Mouse (Mus musculus) erythroblast, embryonic 14.5 days (primary cell): ENCODE data around the gene Timm17b. TPM values are rescaled to one million over a fixed set of nuclear protein-coding genes. Genes with fewer than 3 reads are reported as not detected.

Experiments used
- H3K27me3 ChIP-seq: 2 replicates; pipeline ENCODE4 v1.6.1; 2012; ENCODE audit warnings: inconsistent platforms; ENCODE audit not compliant: control insufficient read depth
- H3K36me3 ChIP-seq: 2 replicates; pipeline ENCODE4 v1.6.1; 2012; ENCODE audit warnings: mild to moderate bottlenecking, inconsistent platforms; ENCODE audit not compliant: control insufficient read depth
- H3K4me1 ChIP-seq: 2 replicates; pipeline ENCODE4 v1.6.1; 2012; ENCODE audit warnings: inconsistent platforms; ENCODE audit not compliant: control insufficient read depth
- H3K4me3 ChIP-seq: replicated peaks from 2 replicates; pipeline ENCODE3; 2012; ENCODE audit warnings: moderate library complexity, mild to moderate bottlenecking, inconsistent platforms
- H3K9me3 ChIP-seq: 2 replicates; pipeline ENCODE4 v1.6.1; 2012; ENCODE audit warnings: low read length, inconsistent platforms, mixed read lengths; ENCODE audit not compliant: control insufficient read depth
- GATA1 ChIP-seq: IDR thresholded peaks from 2 replicates; pipeline ENCODE4 v1.6.1; 2012; ENCODE audit warnings: low read length, inconsistent platforms, mixed read lengths
- TAL1 ChIP-seq: IDR thresholded peaks from 3 replicates; pipeline ENCODE4 v1.6.1; 2012; ENCODE audit warnings: low read length, inconsistent platforms, mixed read lengths
- polyA plus RNA-seq: library from polyadenylated mRNA; stranded (reverse); fragments of >175 nt; gene quantifications from 2 replicates; pipeline ENCODE4 v1.2.3, GENCODE M21; 2012

Timm17b gene
- polyA plus RNA-seq, 1 experiment, result 22.8 TPM

GRCm38 (mm10) chrX:7947900-7948492, 48.8 kb downstream of the Timm17b start:
- Histone ChIP-seq H3K4me1 (peaks cover 16% of the 10 kb centered on the region), H3K4me3 (peak overlapping the region; percentile 74), H3K27me3 (no peaks in the 10 kb centered on the region), H3K36me3 (no peaks in the 10 kb centered on the region; the same call in 1 of the 2 replicates), H3K9me3 (peaks cover 9% of the 10 kb centered on the region)
- TF ChIP-seq GATA1 (no peak), TAL1 (no peak)

- H3K4me1 ChIP-seq, result peaks cover 16% of the 10 kb centered on the region
- peaks cover 9% of the 10 kb centered on the region for H3K9me3 ChIP-seq
- no peak overlapping the region for H3K4me3 ChIP-seq
- H3K27me3 ChIP-seq, result no peaks in the 10 kb centered on the region
- TF ChIP-seq TAL1 (no peak), GATA1 (no peak)
- no peaks in the 10 kb centered on the region; the same call in 1 of the 2 replicates for H3K36me3 ChIP-seq
These were observed 50.9 kb downstream of the Timm17b start for GRCm38 (mm10) chrX:7950091-7950490.

Other genes starting within 250 kb of the Timm17b start
- 0.03 TPM in 2 replicates for gene Prickle3, start 242.1 kb upstream of the Timm17b start, polyA plus RNA-seq
- 0.28 and 1.5 TPM in 2 replicates for gene Plp2, start 228.0 kb upstream of the Timm17b start, polyA plus RNA-seq
- not detected in 2 replicates for gene Magix, start 218.1 kb upstream of the Timm17b start, polyA plus RNA-seq
- gene Gpkow, start 202.2 kb upstream of the Timm17b start, polyA plus RNA-seq, result 0.19 and 0.22 TPM in 2 replicates
- gene Wdr45, start 185.0 kb upstream of the Timm17b start, polyA plus RNA-seq, result 4.2 and 5.1 TPM in 2 replicates
- 0.46 and 0.51 TPM in 2 replicates for gene Gm45208, start 177.1 kb upstream of the Timm17b start, polyA plus RNA-seq
- 0.30 and 0.59 TPM in 2 replicates for gene Praf2, start 170.9 kb upstream of the Timm17b start, polyA plus RNA-seq
- 0.02 and 0.11 TPM in 2 replicates for gene Ccdc120, start 148.5 kb upstream of the Timm17b start, polyA plus RNA-seq
- 1.7 and 1.8 TPM in 2 replicates for gene Tfe3, start 136.8 kb upstream of the Timm17b start, polyA plus RNA-seq
- gene Gripap1, start 109.6 kb upstream of the Timm17b start, polyA plus RNA-seq, result 3.5 and 4.8 TPM in 2 replicates
- gene Kcnd1, start 77.1 kb upstream of the Timm17b start, polyA plus RNA-seq, result 0.03 TPM in 2 replicates
- gene Otud5, start 58.0 kb upstream of the Timm17b start, polyA plus RNA-seq, result 36.0 and 44.0 TPM in 2 replicates
- 0.60 and 0.94 TPM in 2 replicates for gene Pim2, start 21.1 kb upstream of the Timm17b start, polyA plus RNA-seq
- gene Slc35a2, start 15.3 kb upstream of the Timm17b start, polyA plus RNA-seq, result 4.4 and 4.8 TPM in 2 replicates
- 14.0 and 16.6 TPM in 2 replicates for gene Pqbp1, start 88 bp upstream of the Timm17b start, polyA plus RNA-seq
- not detected in 2 replicates for gene Gm10491, start 8.5 kb downstream of the Timm17b start, polyA plus RNA-seq
- gene Gm10490, start 10.2 kb downstream of the Timm17b start, polyA plus RNA-seq, result not detected in 2 replicates
- gene Pcsk1n, start 20.5 kb downstream of the Timm17b start, polyA plus RNA-seq, result 0.02 TPM in 1 of 2 replicates, not detected in the other
- gene Eras, start 29.2 kb downstream of the Timm17b start, polyA plus RNA-seq, result 0.06 TPM in 1 of 2 replicates, not detected in the other
- 0.57 and 0.97 TPM in 2 replicates for gene Hdac6, start 48.5 kb downstream of the Timm17b start, polyA plus RNA-seq
- gene Gata1, start 78.7 kb downstream of the Timm17b start, polyA plus RNA-seq, result 36.7 and 43.1 TPM in 2 replicates
- gene Glod5, start 119.1 kb downstream of the Timm17b start, polyA plus RNA-seq, result not detected in 2 replicates
- 1.1 and 1.5 TPM in 2 replicates for gene Suv39h1, start 175.4 kb downstream of the Timm17b start, polyA plus RNA-seq
- 2.2 and 2.8 TPM in 2 replicates for gene Was, start 191.1 kb downstream of the Timm17b start, polyA plus RNA-seq
- 0.95 and 1.1 TPM in 2 replicates for gene Wdr13, start 233.5 kb downstream of the Timm17b start, polyA plus RNA-seq
- 9.4 and 12.0 TPM in 2 replicates for gene Rbm3, start 246.5 kb downstream of the Timm17b start, polyA plus RNA-seq